Mouse (Mus musculus): ENCODE data around the gene Baiap2. TPM values are rescaled to one million over a fixed set of nuclear protein-coding genes. Genes with fewer than 3 reads are reported as not detected.

Baiap2 gene
- polyA plus RNA-seq, 1 experiment from 2014 or later, result 36.5 TPM

- Histone ChIP-seq H3K36me3 (ENCODE audit: control insufficient read depth, insufficient read depth) (no peaks in the 10 kb centered on the region), H3K9me3 (ENCODE audit: control insufficient read depth, low read length) (no peaks in the 10 kb centered on the region), H3K4me1 (replicated peaks; ENCODE audit: control insufficient read depth, insufficient read depth, low read length) (peaks cover 16% of the 10 kb centered on the region), H3K27me3 (replicated peaks; ENCODE audit: control insufficient read depth, insufficient read depth, low read length) (no peaks in the 10 kb centered on the region), H3K4me3 (replicated peaks; ENCODE audit: low read length) (no peak overlapping the region), H3K27ac (ENCODE audit: low read length) (no peak overlapping the region), H3K4me2 (ENCODE audit: low read length) (no peak overlapping the region), H3K9ac (replicated peaks; ENCODE audit: low read depth, low read length) (no peak overlapping the region)
- ATAC-seq, result no peak
- WGBS, result 88% methylated on average over 20 of the region's 20 CpGs
These were observed 67.4 kb downstream of the Baiap2 start for GRCm38 (mm10) chr11:120009937-120010336.

GRCm38 (mm10) chr11:120011114-120011760 lies 68.7 kb downstream of the Baiap2 start:
- Histone ChIP-seq H3K27me3 (replicated peaks; ENCODE audit: control insufficient read depth, insufficient read depth, low read length) (no peaks in the 10 kb centered on the region), H3K36me3 (ENCODE audit: control insufficient read depth, insufficient read depth) (no peaks in the 10 kb centered on the region), H3K4me1 (replicated peaks; ENCODE audit: control insufficient read depth, insufficient read depth, low read length) (peaks cover 16% of the 10 kb centered on the region), H3K9me3 (ENCODE audit: control insufficient read depth, low read length) (no peaks in the 10 kb centered on the region), H3K9ac (replicated peaks; ENCODE audit: low read depth, low read length) (no peak overlapping the region), H3K4me2 (ENCODE audit: low read length) (no peak overlapping the region), H3K27ac (ENCODE audit: low read length) (no peak overlapping the region), H3K4me3 (replicated peaks; ENCODE audit: low read length) (no peak overlapping the region)
- 76% methylated on average over 11 of the region's 11 CpGs for WGBS
- ATAC-seq, result no peak

GRCm38 (mm10) chr11:120011761-120012560 lies 69.4 kb downstream of the Baiap2 start:
- Histone ChIP-seq H3K4me3 (replicated peaks; ENCODE audit: low read length) (no peak overlapping the region), H3K4me1 (replicated peaks; ENCODE audit: control insufficient read depth, insufficient read depth, low read length) (peaks cover 16% of the 10 kb centered on the region), H3K9ac (replicated peaks; ENCODE audit: low read depth, low read length) (no peak overlapping the region), H3K4me2 (ENCODE audit: low read length) (peak overlapping the region; percentile 11; the same call in 1 of the 2 replicates), H3K36me3 (ENCODE audit: control insufficient read depth, insufficient read depth) (no peaks in the 10 kb centered on the region), H3K9me3 (ENCODE audit: control insufficient read depth, low read length) (no peaks in the 10 kb centered on the region), H3K27me3 (replicated peaks; ENCODE audit: control insufficient read depth, insufficient read depth, low read length) (no peaks in the 10 kb centered on the region), H3K27ac (ENCODE audit: low read length) (no peak overlapping the region)
- ATAC-seq, result peak; percentile 16; the same call in 1 of the 2 replicates
- WGBS, result 43% methylated on average over 43 of the region's 43 CpGs

GRCm38 (mm10) chr11:120012702-120013101 lies 70.1 kb downstream of the Baiap2 start:
- Histone ChIP-seq H3K4me2 (ENCODE audit: low read length) (no peak overlapping the region), H3K4me3 (replicated peaks; ENCODE audit: low read length) (no peak overlapping the region), H3K36me3 (ENCODE audit: control insufficient read depth, insufficient read depth) (no peaks in the 10 kb centered on the region), H3K27ac (ENCODE audit: low read length) (no peak overlapping the region), H3K27me3 (replicated peaks; ENCODE audit: control insufficient read depth, insufficient read depth, low read length) (no peaks in the 10 kb centered on the region), H3K9ac (replicated peaks; ENCODE audit: low read depth, low read length) (no peak overlapping the region), H3K4me1 (replicated peaks; ENCODE audit: control insufficient read depth, insufficient read depth, low read length) (peaks cover 16% of the 10 kb centered on the region), H3K9me3 (ENCODE audit: control insufficient read depth, low read length) (no peaks in the 10 kb centered on the region)
- peak; percentile 27; the same call in 1 of the 2 replicates for ATAC-seq
- WGBS, result 75% methylated on average over 13 of the region's 13 CpGs

- WGBS, result 20% methylated on average over 21 of the region's 21 CpGs
- no peaks in the 10 kb centered on the region for H3K27me3 ChIP-seq (replicated peaks; ENCODE audit: control insufficient read depth, insufficient read depth, low read length)
- no peaks in the 10 kb centered on the region for H3K9me3 ChIP-seq (ENCODE audit: control insufficient read depth, low read length)
- no peaks in the 10 kb centered on the region for H3K36me3 ChIP-seq (ENCODE audit: control insufficient read depth, insufficient read depth)
- H3K4me1 ChIP-seq (replicated peaks; ENCODE audit: control insufficient read depth, insufficient read depth, low read length), result peaks cover 16% of the 10 kb centered on the region
- peak overlapping the region; percentile 43 for H3K4me2 ChIP-seq (ENCODE audit: low read length)
- peak overlapping the region; percentile 59 for H3K9ac ChIP-seq (replicated peaks; ENCODE audit: low read depth, low read length)
- H3K4me3 ChIP-seq (replicated peaks; ENCODE audit: low read length), result 0 out of 2 replicates have a peak overlapping the region, but pooled peaks have one; percentile 13
- no peak overlapping the region for H3K27ac ChIP-seq (ENCODE audit: low read length)
- ATAC-seq, result peak; percentile 79
These were observed 70.7 kb downstream of the Baiap2 start for GRCm38 (mm10) chr11:120013174-120013711.

DNA sequence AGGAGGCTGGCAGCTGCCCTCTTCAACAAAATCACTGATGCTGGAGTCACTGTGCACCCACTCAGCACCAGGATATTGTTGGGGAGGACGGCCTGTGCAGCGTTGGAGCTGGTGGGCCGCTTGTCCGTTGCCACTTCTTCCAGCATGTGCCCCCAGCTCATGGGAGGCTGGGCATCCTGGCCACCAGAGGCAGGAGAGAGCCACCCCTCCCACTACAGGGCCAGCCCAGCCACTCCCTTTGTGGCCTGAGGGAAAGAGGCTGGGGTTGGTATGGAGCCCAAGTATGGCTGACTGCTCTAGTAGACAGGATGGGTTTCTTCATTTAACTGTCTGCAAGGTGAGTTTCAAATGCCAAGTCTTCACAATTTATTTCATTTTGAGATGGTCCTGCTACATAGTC lies 72.2 kb downstream of the Baiap2 start:
- no peak for ATAC-seq
- H3K9me3 ChIP-seq (ENCODE audit: control insufficient read depth, low read length), result no peaks in the 10 kb centered on the region
- H3K4me2 ChIP-seq (ENCODE audit: low read length), result no peak overlapping the region
- H3K4me1 ChIP-seq (replicated peaks; ENCODE audit: control insufficient read depth, insufficient read depth, low read length), result peaks cover 16% of the 10 kb centered on the region
- WGBS, result 93% methylated on average over 4 of the region's 4 CpGs
- no peak overlapping the region for H3K4me3 ChIP-seq (replicated peaks; ENCODE audit: low read length)
- H3K27me3 ChIP-seq (replicated peaks; ENCODE audit: control insufficient read depth, insufficient read depth, low read length), result no peaks in the 10 kb centered on the region
- H3K36me3 ChIP-seq (ENCODE audit: control insufficient read depth, insufficient read depth), result no peaks in the 10 kb centered on the region
- no peak overlapping the region for H3K27ac ChIP-seq (ENCODE audit: low read length)
- H3K9ac ChIP-seq (replicated peaks; ENCODE audit: low read depth, low read length), result no peak overlapping the region

DNA sequence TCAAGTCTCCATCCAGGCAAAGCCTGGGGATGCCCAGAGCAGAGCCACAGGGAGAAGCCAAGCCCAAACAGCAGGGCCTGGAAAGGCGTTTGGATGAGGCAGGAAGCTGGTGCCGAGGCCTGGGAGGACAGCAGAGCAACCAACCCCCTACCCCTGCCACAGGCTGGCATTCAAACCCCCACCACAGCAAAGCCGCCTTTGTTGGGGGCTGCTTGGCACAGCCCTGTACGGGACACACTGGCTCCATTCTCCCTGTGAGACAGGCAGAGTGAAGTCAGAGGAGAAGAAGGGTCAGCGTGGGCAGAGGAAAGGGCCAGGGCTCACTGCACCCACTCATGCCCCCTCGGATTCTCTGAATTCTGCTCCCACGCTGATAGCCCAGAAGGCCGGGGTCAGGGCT lies 74.4 kb downstream of the Baiap2 start:
- WGBS, result 84% methylated on average over 8 of the region's 8 CpGs
- H3K4me2 ChIP-seq (ENCODE audit: low read length), result no peak overlapping the region
- no peaks in the 10 kb centered on the region for H3K36me3 ChIP-seq (ENCODE audit: control insufficient read depth, insufficient read depth)
- H3K4me1 ChIP-seq (replicated peaks; ENCODE audit: control insufficient read depth, insufficient read depth, low read length), result peaks cover 9% of the 10 kb centered on the region; the same call in 1 of the 2 replicates
- no peaks in the 10 kb centered on the region for H3K9me3 ChIP-seq (ENCODE audit: control insufficient read depth, low read length)
- no peaks in the 10 kb centered on the region for H3K27me3 ChIP-seq (replicated peaks; ENCODE audit: control insufficient read depth, insufficient read depth, low read length)
- no peak overlapping the region for H3K27ac ChIP-seq (ENCODE audit: low read length)
- H3K9ac ChIP-seq (replicated peaks; ENCODE audit: low read depth, low read length), result no peak overlapping the region
- ATAC-seq, result no peak
- no peak overlapping the region for H3K4me3 ChIP-seq (replicated peaks; ENCODE audit: low read length)

DNA sequence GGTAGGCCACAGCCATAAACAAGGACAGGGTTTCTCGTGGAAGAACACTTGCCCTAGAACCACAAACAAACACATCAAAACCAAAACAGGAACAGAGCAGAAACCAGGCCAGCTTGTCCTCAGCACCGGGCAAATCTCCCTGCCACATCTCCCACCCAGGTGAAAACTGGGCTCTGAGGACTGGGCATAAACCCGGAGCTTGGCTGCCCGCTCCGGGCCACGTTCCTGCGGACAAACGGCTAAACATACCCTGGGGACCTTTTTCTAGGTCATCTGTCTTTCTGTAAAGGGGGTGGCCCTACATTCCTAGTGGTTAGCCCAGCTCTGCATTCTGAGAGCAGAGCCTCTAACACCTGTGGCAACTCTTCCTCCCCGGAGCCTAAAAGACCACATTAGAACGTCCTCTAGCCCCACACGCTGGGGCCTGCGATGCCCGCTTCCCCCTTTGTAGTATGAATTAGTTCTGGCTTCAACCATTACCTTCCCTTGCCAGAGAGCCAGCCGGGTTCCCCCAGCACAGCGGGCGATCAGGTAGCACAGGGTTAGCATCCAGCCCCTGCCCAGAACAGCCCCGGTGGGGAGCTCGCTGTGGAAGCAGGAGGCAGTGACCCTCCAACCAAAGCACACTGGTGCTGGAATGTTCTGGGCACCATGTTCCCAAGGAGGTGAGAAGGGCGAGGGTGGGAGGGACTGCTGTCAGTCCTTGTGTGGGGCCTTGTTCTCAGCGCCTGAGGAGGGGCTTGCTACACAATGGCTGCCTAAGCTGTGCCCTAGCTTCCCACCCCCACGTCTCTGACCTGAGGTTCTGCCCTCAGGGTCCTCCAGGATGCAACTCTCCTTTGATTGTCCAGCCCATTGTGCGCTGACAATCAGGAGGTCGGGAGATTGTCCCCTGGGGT lies 77.2 kb downstream of the Baiap2 start:
- Histone ChIP-seq H3K4me2 (ENCODE audit: low read length) (no peak overlapping the region), H3K9ac (replicated peaks; ENCODE audit: low read depth, low read length) (no peak overlapping the region), H3K27ac (ENCODE audit: low read length) (no peak overlapping the region), H3K27me3 (replicated peaks; ENCODE audit: control insufficient read depth, insufficient read depth, low read length) (no peaks in the 10 kb centered on the region), H3K9me3 (ENCODE audit: control insufficient read depth, low read length) (no peaks in the 10 kb centered on the region), H3K36me3 (ENCODE audit: control insufficient read depth, insufficient read depth) (no peaks in the 10 kb centered on the region), H3K4me1 (replicated peaks; ENCODE audit: control insufficient read depth, insufficient read depth, low read length) (peaks cover 8% of the 10 kb centered on the region), H3K4me3 (replicated peaks; ENCODE audit: low read length) (no peak overlapping the region)
- no peak for ATAC-seq
- WGBS, result 50% methylated on average over 23 of the region's 23 CpGs
